Mouse (Mus musculus) liver, embryonic 11.5 days (tissue): ENCODE measurements around the gene Irs3. TPM values are rescaled to one million over a fixed set of nuclear protein-coding genes. Genes with fewer than 3 reads are reported as not detected.
A peak's percentile ranks its signal among the peaks of the same experiment; 100 is the strongest.

Experiments
- ATAC-seq: fragments of 200-750 bp; cut with Nextera tagmentation; replicated peaks from 2 replicates; pipeline ENCODE4 v1.8.0; 2017; ENCODE audit warnings: moderate number of reproducible peaks, mild to moderate bottlenecking, moderate TSS enrichment, moderate library complexity; ENCODE audit not compliant: low FRiP score
- DNase-seq: peaks from one replicate; pipeline ENCODE4 v3.0.0-alpha.2; 2017; ENCODE audit warnings: low spot score
- H3K27ac ChIP-seq: fragments of 300-500 bp; sonication (generic); 2 replicates; pipeline ENCODE4 v1.5.1; 2014; ENCODE audit warnings: mild to moderate bottlenecking, low read depth, low read length, control low read depth
- H3K27me3 ChIP-seq: fragments of 300-500 bp; sonication (generic); replicated peaks from 2 replicates; pipeline ENCODE4 v1.6.1; 2014; ENCODE audit warnings: low read length, mixed read lengths; ENCODE audit not compliant: control insufficient read depth, insufficient read depth
- H3K36me3 ChIP-seq: fragments of 300-500 bp; sonication (generic); 2 replicates; pipeline ENCODE4 v1.6.1; 2014; ENCODE audit warnings: mild to moderate bottlenecking, low read length, moderate library complexity, mixed read lengths; ENCODE audit not compliant: control insufficient read depth, insufficient read depth
- H3K4me1 ChIP-seq: fragments of 300-500 bp; sonication (generic); replicated peaks from 2 replicates; pipeline ENCODE4 v1.6.1; 2014; ENCODE audit warnings: low read length, mixed read lengths; ENCODE audit not compliant: control insufficient read depth, insufficient read depth
- H3K4me2 ChIP-seq: fragments of 300-500 bp; sonication (generic); 2 replicates; pipeline ENCODE4 v1.6.1; 2014; ENCODE audit warnings: mild to moderate bottlenecking, control low read depth, moderate library complexity
- H3K4me3 ChIP-seq: fragments of 300-500 bp; sonication (generic); 2 replicates; pipeline ENCODE4 v1.5.1; 2014; ENCODE audit warnings: low read depth, low read length, control low read depth
- H3K9ac ChIP-seq: fragments of 300-500 bp; sonication (generic); 2 replicates; pipeline ENCODE4 v1.6.1; 2014; ENCODE audit warnings: low read depth, low read length, control low read depth
- H3K9me3 ChIP-seq: fragments of 300-500 bp; sonication (generic); 2 replicates; pipeline ENCODE4 v1.6.1; 2016; ENCODE audit warnings: low read length, inconsistent platforms, mixed read lengths; ENCODE audit not compliant: control insufficient read depth
- WGBS: fragments of 180-500 bp; shearing (Covaris S2); extraction: QIAGEN DNeasy Blood & Tissue Kit; methylation state at CpG from one replicate; pipeline ENCODE4 v1.1.7; 2014; 5-methylcytosine and 5-hydroxymethylcytosine counted together
- polyA plus RNA-seq: library from polyadenylated mRNA; unstranded; fragments of >200 nt; fragmentation: Nextera tagmentation; extraction: Ambion mirVana; gene quantifications from 2 replicates; pipeline ENCODE4 v1.2.1, GENCODE M21; 2014

The Irs3 gene
- polyA plus RNA-seq, 1 experiment from 2014 or later = 0.49 TPM

GRCm38 (mm10) chr5:137633397-137634084 is 12.0 kb downstream of the Irs3 start:
- Histone ChIP-seq H3K27ac (no peak overlapping the region), H3K9me3 (no peaks in the 10 kb centered on the region), H3K4me3 (no peak overlapping the region), H3K4me2 (no peak overlapping the region), H3K27me3 (no peaks in the 10 kb centered on the region), H3K36me3 (peaks cover 24% of the 10 kb centered on the region), H3K4me1 (peaks cover 24% of the 10 kb centered on the region), H3K9ac (no peak overlapping the region)
- DNase-seq = no peak
- no peak for ATAC-seq
- 86% methylated on average over 12 of the region's 12 CpGs for WGBS

DNA sequence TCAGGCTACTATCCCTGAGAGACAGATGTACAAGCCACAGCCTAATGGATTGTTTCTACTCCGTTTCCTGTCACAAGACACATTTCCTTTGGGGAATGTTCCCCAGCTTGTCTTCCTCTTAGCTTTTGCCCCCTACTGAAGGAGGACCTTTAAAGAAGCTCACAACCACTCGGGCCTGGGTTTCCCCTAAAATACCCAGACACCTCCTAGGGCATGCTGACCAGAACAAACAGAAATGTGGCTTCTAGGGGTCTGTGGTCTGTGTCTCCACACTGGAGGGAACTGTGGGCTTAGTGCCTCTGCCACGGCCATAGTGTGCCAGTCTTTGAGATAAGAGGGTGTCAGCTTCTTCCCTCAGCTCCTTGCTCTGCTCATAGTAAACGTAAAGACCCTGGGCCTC is 13.9 kb downstream of the Irs3 start:
- Histone ChIP-seq H3K4me1 (peaks cover 24% of the 10 kb centered on the region), H3K27me3 (no peaks in the 10 kb centered on the region), H3K4me3 (peak overlapping the region; percentile 81), H3K9ac (peak overlapping the region; percentile 57; the same call in 1 of the 2 replicates), H3K36me3 (peaks cover 7% of the 10 kb centered on the region; the same call in 1 of the 2 replicates), H3K27ac (peak overlapping the region; percentile 98), H3K4me2 (peak overlapping the region; percentile 96), H3K9me3 (no peaks in the 10 kb centered on the region)
- no peak for DNase-seq
- 27% methylated on average over 4 of the region's 4 CpGs for WGBS
- ATAC-seq = no peak

GRCm38 (mm10) chr5:137631171-137631570 is 14.3 kb downstream of the Irs3 start:
- H3K36me3 ChIP-seq = peaks cover 6% of the 10 kb centered on the region; the same call in 1 of the 2 replicates
- H3K9ac ChIP-seq = peak overlapping the region; percentile 57
- ATAC-seq (no peak), DNase-seq (no peak)
- H3K4me2 ChIP-seq = peak overlapping the region; percentile 96
- peak overlapping the region; percentile 81 for H3K4me3 ChIP-seq
- H3K27me3 ChIP-seq = no peaks in the 10 kb centered on the region
- H3K4me1 ChIP-seq = peaks cover 24% of the 10 kb centered on the region
- WGBS = 38% methylated on average over 9 of the region's 9 CpGs
- peak overlapping the region; percentile 98 for H3K27ac ChIP-seq
- no peaks in the 10 kb centered on the region for H3K9me3 ChIP-seq

DNA sequence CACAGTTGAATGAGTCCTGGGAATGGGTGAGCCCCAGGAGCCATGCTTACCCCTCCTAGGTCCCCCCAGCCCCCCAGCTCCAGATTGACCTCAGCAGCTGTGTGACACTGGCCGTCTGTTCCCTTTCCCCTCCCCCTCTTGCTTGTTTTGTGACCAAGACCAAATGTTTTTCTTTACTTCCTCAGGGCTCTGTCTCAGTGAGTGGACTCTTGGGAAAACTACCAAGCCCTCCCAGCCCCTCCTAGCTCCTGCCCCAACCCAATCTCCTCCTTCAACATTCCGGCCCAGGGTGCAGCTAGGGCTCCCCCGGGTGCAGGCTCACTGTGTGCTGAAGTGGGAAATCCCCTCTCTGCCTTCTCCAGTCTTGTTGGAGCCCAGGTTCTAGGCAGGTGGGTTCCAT is 14.9 kb downstream of the Irs3 start:
- H3K9me3 ChIP-seq = no peaks in the 10 kb centered on the region
- ATAC-seq (no peak), DNase-seq (no peak)
- H3K4me2 ChIP-seq = peak overlapping the region; percentile 96
- WGBS = 24% methylated on average over 3 of the region's 3 CpGs
- peak overlapping the region; percentile 81 for H3K4me3 ChIP-seq
- peak overlapping the region; percentile 98 for H3K27ac ChIP-seq
- peak overlapping the region; percentile 57 for H3K9ac ChIP-seq
- no peaks in the 10 kb centered on the region for H3K27me3 ChIP-seq
- H3K36me3 ChIP-seq = peaks cover 6% of the 10 kb centered on the region; the same call in 1 of the 2 replicates
- H3K4me1 ChIP-seq = peaks cover 24% of the 10 kb centered on the region

GRCm38 (mm10) chr5:137629906-137630545 is 15.5 kb downstream of the Irs3 start:
- Histone ChIP-seq H3K9me3 (no peaks in the 10 kb centered on the region), H3K36me3 (peaks cover 6% of the 10 kb centered on the region; the same call in 1 of the 2 replicates), H3K4me2 (peak overlapping the region; percentile 96), H3K27ac (peak overlapping the region; percentile 98), H3K27me3 (no peaks in the 10 kb centered on the region), H3K4me3 (peak overlapping the region; percentile 81), H3K4me1 (peaks cover 24% of the 10 kb centered on the region), H3K9ac (peak overlapping the region; percentile 86)
- DNase-seq = no peak
- WGBS = 15% methylated on average over 6 of the region's 6 CpGs
- no peak for ATAC-seq

DNA sequence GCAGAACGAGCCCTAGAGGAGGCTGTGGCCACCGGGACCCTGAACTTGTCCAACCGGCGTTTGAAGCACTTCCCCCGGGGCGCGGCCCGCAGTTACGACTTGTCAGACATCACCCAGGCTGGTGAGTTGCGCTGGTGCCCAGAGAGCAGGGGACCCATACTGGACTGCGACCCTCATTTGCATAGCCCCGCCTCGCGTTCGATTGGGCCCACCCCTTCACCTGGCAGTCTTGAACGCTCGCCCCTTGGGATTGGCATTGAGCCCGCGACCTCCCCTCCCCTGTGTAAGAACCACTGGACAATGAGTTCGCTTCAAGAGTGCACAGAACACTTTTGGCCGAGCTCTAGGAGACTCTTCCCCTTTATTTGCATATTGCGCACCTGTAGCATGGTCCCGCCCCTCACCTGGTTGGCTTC is 16.2 kb downstream of the Irs3 start:
- peak; percentile 39 for ATAC-seq
- Histone ChIP-seq H3K4me3 (peak overlapping the region; percentile 81), H3K36me3 (peaks cover 6% of the 10 kb centered on the region; the same call in 1 of the 2 replicates), H3K9me3 (no peaks in the 10 kb centered on the region), H3K4me1 (peaks cover 30% of the 10 kb centered on the region), H3K4me2 (peak overlapping the region; percentile 96), H3K27ac (peak overlapping the region; percentile 98), H3K27me3 (no peaks in the 10 kb centered on the region), H3K9ac (peak overlapping the region; percentile 86)
- no peak for DNase-seq
- 0% methylated on average over 23 of the region's 23 CpGs for WGBS

DNA sequence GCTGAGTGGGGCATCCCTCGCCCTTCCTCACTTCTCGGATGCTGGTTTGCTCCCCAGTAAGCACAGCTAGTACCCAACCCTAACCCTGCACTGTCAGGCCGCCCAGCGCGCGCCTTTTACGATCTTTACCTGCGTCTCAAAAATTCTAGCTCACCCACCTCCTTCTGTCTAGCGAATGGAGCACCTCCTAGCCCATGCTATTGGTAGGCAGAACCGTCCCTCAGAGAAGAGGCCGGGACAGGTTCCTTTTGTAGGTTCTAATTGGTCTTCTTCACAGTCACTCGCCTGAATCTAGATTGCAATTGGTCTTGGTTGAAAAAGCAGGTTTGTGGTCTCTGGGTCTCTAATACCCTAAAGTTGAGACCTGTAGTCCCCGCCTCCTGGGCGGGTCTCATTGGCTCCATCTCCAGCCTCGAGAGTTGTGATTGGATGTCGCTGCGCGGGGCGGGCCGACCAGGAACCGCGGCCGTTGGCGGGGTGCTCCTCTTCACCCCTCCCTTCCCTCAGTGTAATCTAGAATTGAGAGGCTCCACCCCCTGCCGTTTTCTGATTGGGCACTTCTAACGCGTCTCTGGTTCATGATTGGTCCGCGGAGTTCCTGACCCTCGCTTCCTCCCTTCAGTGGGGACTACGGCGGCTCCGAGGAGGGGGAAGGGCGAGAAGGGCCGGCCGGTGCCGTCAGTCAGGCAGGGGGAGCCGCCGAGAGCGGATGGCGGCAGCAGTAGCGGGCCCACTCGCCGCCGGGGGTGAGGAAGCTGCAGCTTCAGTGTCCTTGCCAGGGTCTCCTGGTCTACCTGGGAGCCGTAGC is 16.8 kb downstream of the Irs3 start, which contains the start of the genes Fbxo24, Lrch4 and Gm20605:
Gene Fbxo24 (minus strand): TSS at position 505 of the 808 bp plus-strand sequence.
Gene Lrch4 (plus strand): TSS at position 624 of the 808 bp plus-strand sequence.
Gene Gm20605 (plus strand): TSS at position 678 of the 808 bp plus-strand sequence.
- Histone ChIP-seq H3K9me3 (no peaks in the 10 kb centered on the region), H3K4me3 (peak within 1 kb of the TSS; percentile 81), H3K4me2 (peak within 1 kb of the TSS; percentile 96), H3K9ac (peak within 1 kb of the TSS; percentile 86), H3K36me3 (peaks cover under 1% of the 10 kb centered on the region; the same call in 1 of the 2 replicates), H3K27ac (peak within 1 kb of the TSS; percentile 98), H3K27me3 (no peaks in the 10 kb centered on the region), H3K4me1 (peaks cover 30% of the 10 kb centered on the region)
- ATAC-seq (peak; percentile 95), DNase-seq (peak; percentile 97)
- WGBS = under 1% methylated on average over 46 of the region's 46 CpGs

- peaks cover 30% of the 10 kb centered on the region for H3K4me1 ChIP-seq
- no peaks in the 10 kb centered on the region for H3K36me3 ChIP-seq
- peak overlapping the region; percentile 72 for H3K4me2 ChIP-seq
- H3K27me3 ChIP-seq = no peaks in the 10 kb centered on the region
- H3K4me3 ChIP-seq = peak overlapping the region; percentile 55
- DNase-seq (no peak), ATAC-seq (no peak)
- peak overlapping the region; percentile 80 for H3K9ac ChIP-seq
- 3% methylated on average over 9 of the region's 9 CpGs for WGBS
- no peaks in the 10 kb centered on the region for H3K9me3 ChIP-seq
- peak overlapping the region; percentile 57 for H3K27ac ChIP-seq
These were observed 17.5 kb downstream of the Irs3 start for GRCm38 (mm10) chr5:137627991-137628390.
